Mouse (Mus musculus) cerebellum, adult (tissue): ENCODE data around the gene Dnajc22.
"Not testable (repeated sequence)": the region's sequence is repeated elsewhere in the genome, so short reads cannot be mapped to it uniquely, and the experiment has no call there.

ENCODE experiments used
- ATAC-seq: cut with Nextera tagmentation; 2 replicates; pipeline ENCODE4 v1.9.2; 2017; ENCODE audit warnings: mild to moderate bottlenecking, moderate library complexity, mixed read lengths; ENCODE audit not compliant: insufficient number of reproducible peaks, low FRiP score, low TSS enrichment

Gene Dnajc22

DNA sequence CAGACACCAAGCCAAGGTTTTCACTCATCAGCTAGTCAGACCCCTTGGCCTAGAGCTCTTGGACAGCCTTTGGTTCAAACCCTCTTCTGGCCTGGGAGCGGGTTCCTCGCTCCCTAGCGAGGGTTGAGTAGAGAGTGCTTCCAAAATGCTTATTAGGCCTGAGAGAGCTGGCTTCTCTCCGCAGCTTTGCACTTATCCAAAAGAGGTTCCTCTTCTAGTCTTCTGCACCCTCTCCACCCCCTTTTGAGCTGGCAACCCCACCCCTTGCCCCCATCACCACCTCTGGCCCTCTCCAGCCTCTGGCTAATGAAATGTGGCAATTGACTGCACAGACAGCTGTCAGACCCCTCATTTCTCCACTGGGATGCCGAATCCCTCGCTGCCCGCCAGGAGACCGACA lies at the start of gene Dnajc22:
Dnajc22 (plus strand) TSS at position 301 of the 400 bp plus-strand sequence.
- no peak for ATAC-seq

GRCm38 (mm10) chr15:99044854-99045253 lies 48.1 kb upstream of the Dnajc22 start:
- no peak for ATAC-seq

DNA sequence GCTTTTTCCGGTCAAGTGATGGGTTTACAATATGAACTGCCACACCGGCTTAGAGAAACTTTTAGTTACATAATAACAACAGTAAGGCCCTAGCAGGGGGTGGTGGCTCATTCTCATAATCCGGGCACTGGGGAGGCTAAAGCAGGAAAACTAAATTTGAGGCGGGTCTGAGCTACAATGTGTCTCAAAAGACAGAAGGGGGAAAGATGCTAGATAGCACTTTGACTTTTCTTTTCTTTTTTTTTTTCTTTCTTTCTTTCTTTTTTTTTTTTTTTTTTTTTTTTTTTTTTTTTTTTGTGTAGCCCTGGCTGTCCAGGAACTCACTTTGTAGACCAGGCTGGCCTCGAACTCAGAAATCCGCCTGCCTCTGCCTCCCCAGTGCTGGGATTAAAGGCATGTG lies 47.2 kb upstream of the Dnajc22 start:
- not testable (repeated sequence) for ATAC-seq

GRCm38 (mm10) chr15:99049473-99050253 lies 43.3 kb upstream of the Dnajc22 start:
- no peak for ATAC-seq

DNA sequence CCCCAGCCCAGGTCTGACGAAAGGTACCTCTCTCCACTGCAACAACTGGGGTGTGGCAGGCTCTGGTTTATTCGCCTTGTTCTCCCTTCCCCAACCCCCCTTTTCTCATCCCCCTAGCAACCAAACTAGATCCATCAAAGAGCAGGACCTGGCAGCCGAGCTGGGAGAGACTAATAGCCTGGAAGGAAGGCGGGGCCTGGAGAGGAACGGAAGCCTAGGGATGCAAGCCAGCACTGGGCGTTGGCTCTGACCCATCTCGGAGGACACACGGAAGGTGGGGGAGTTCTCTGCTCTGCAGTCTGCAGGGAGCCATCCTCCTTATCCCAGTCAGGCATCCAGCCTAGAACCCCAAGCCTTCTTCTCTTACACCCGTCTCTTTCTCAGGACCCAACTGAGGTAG lies 39.6 kb upstream of the Dnajc22 start:
- ATAC-seq: no peak

GRCm38 (mm10) chr15:99055040-99055439 lies 37.9 kb upstream of the Dnajc22 start, which contains the start of gene Prph:
Gene Prph, plus strand, starts transcription at chr15:99055174.
- no peak for ATAC-seq

DNA sequence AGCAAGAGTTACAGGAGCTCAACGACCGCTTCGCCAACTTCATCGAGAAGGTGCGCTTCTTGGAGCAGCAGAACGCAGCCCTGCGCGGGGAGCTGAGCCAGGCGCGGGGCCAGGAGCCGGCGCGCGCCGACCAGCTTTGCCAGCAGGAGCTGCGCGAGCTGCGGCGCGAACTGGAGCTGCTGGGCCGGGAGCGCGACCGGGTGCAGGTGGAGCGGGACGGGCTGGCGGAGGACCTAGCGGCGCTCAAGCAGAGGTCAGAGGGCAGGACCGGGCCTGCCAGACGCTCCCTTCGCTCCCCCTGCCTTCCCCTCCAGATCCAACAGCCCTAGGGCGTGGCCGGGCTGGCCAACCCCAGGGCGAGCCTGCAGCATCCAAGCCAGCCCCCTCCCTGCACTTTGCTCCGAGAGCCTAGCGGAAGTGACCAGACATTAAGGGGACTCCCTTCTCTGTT lies 37.4 kb upstream of the Dnajc22 start:
- ATAC-seq: no peak

- ATAC-seq: no peak
Observed at GRCm38 (mm10) chr15:99056332-99056731, 36.6 kb upstream of the Dnajc22 start.

GRCm38 (mm10) chr15:99065557-99066165 lies 27.3 kb upstream of the Dnajc22 start:
- no peak for ATAC-seq

DNA sequence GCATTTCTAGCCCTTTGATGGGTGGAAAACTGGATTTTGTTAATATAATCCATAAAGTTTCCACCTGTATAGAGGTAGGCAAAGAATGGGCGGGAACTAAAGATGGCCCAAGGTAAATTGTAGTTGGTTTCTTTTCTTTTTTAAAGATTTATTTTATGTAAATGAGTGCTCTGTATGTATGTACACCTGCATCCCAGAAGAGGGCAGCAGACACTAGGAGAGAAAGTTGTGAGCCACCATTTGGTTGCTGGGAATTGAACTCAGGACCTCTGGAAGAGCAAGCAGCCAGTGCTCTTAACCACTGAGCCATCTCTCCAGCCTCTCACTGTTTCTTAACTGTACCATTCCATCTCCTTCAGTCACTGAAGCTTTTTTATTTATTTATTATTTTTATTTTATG lies 21.0 kb upstream of the Dnajc22 start:
- ATAC-seq: no peak

GRCm38 (mm10) chr15:99074019-99074599 lies 18.9 kb upstream of the Dnajc22 start, which contains the start of gene Troap:
Gene Troap, plus strand, starts transcription at chr15:99074575.
- 0 out of 2 replicates have a peak, but pooled peaks have one; percentile 8 for ATAC-seq

DNA sequence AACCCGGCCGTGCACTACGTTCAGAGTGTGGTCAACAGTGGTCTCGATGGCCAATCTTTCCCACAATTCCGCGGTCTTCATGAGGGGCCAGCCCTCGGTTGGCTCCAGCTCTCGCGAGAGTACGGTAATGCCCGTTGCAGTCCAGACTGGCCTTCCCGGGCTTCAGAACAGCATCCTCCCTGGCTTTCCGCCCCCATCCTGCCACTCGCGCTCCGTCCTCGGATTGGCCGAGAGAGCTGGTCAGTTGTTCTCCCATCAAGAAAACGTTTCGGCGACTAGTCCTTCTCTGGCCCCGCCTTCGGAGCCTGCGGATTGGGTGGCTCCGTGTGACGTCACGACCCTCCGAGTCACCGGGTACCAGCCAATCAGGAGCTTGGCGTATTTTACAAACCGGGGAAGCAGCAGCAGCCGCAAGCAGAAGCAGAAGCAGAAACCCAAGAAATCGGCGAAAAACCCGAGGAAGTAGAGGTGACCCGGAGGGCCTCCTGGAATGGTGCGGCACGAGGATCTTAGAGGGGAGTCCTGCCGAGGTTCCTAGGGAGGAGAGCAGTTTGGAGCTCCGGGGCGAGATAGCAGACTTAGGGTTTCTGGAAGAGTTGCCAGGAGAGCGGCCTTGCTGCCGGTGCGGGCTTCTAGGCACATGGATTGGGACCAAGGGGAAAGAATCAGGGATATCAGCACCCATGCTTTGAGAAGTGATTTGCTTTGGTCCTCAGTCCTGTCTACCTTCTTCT lies 18.2 kb upstream of the Dnajc22 start:
- ATAC-seq: peak; percentile 100

- not testable (repeated sequence) for ATAC-seq
Observed at GRCm38 (mm10) chr15:99076011-99076410, 17.0 kb upstream of the Dnajc22 start.

- no peak for ATAC-seq
Observed at GRCm38 (mm10) chr15:99078181-99078910, 14.6 kb upstream of the Dnajc22 start.

GRCm38 (mm10) chr15:99079804-99080203 lies 13.2 kb upstream of the Dnajc22 start:
- no peak for ATAC-seq

GRCm38 (mm10) chr15:99082322-99082721 lies 10.6 kb upstream of the Dnajc22 start:
- ATAC-seq: no peak

DNA sequence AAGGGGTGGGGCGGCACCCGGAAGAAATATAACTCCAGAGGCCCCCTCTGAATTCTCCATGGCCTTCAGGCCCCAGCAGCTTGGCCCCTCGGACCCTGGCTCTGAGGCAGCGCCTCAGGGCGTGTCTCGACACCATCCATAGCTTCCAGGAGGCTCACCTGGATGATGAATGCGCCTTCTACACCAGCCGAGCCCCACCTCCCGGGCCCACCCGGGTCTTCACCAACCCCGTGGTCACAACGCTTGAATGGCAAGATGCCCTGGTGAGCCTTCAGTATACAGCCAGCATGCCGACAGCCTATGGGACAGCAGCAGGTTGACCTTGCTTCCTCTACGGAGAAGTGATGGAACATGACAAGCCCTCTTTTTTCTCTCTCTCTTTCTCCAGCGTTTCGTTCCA lies 10.1 kb upstream of the Dnajc22 start:
- no peak for ATAC-seq

GRCm38 (mm10) chr15:99083258-99083657 lies 9.7 kb upstream of the Dnajc22 start:
- no peak for ATAC-seq

- ATAC-seq: no peak
Observed at GRCm38 (mm10) chr15:99083867-99084557, 9.0 kb upstream of the Dnajc22 start.
